Mouse (Mus musculus): ENCODE results near the gene Ntf3.

- TF ChIP-seq CTCF (IDR thresholded peaks at IDR 0.05; ENCODE audit: low read depth) (no peak), EP300 (IDR thresholded peaks at IDR 0.05; ENCODE audit: low read depth) (no peak)
Observed at GRCm38 (mm10) chr6:126057706-126058105, 109.0 kb downstream of the Ntf3 start.
